Mouse (Mus musculus): ENCODE measurements around the gene F2rl1. TPM values are rescaled to one million over a fixed set of nuclear protein-coding genes. Genes with fewer than 3 reads are reported as not detected.

F2rl1 gene
- total RNA-seq, 2 experiments from 2014 or later = 0.32 to 0.57 TPM

DNA sequence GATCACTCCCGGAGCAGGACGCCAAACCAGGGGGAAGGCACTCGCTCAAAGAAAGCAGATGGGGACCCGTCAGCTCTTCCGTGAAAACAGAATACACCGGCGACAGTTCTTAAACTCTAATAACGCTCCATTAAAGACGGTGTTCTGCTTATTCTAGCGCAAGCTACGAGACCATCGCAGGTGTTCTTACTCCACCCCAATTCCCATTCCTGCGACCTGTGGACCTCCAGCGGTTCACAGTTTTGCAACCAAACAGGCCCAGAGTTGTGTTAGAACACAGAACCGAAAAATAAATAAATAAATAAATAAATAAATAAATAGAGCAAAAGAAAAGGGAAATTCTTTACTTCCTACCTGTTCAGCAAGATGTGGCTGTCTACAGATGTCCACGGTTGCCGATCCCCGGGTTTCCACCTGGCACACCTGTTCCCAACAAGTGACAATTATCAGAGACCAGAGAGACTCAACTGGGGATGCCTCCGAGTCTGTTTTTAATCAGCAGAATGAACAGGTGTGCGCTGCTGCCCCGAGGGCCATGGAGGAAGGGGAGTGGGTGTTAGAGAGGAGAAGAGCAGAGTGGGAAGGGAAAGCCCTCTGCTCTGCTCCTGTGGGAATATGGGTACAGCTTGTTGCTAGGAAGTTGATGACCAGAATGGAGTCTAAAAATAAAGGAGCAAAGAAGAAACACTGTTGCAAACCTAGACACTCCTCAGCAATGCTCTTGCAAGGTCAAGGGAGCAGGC, 46.2 kb downstream of the F2rl1 start, which contains the start of gene S100z:
Gene S100z (minus strand): TSS at position 51 of the 743 bp plus-strand sequence.
- intact Hi-C loops (cut with DNase I) = no loop called here
- no peak for DNase-seq (ENCODE audit: low spot score in 2 of 2)

DNA sequence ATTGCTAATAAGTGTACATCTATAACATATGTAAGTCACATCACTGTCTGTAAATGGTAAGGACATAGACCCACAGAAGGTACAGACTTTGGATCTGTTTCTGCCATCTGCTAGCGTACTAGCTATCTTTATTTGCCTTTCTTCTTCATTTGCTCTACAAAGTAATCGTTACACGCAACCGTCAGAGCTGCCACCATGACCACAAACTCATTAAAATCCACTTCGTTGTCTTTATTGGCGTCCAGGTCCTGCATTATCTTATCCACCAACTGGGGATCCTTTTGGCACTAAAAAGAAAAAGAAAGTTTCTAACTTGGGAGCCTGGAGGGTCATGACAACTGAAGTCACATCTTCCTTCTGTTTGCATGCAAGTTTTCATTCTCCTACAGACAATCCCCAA, 47.9 kb downstream of the F2rl1 start:
- intact Hi-C loops (cut with DNase I) = no loop called here
- no peak for DNase-seq (ENCODE audit: low spot score in 2 of 2)

GRCm38 (mm10) chr13:95475124-95475523, 49.9 kb downstream of the F2rl1 start:
- intact Hi-C loops (cut with DNase I) = no loop called here
- DNase-seq (ENCODE audit: low spot score in 2 of 2) = no peak

DNA sequence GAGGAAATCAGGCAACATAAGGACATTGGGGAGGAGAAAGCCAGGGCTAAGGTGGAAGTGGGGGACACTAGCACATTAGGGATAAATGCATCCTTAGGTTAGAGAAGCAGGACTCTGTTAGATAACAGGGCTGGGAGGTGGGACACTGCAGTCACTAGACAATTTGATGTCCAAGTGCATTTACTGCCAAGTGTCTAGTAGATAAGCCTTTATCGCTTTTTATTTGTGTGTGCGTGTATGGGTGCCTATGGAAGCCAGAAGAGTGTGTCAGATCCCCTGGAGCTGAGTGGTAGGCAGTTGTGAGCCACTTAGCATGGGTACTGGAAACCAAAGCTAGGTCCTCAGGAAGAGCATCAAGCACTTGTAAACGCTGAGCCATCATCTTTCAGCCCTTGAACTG, 50.7 kb downstream of the F2rl1 start:
- DNase-seq (ENCODE audit: low spot score in 2 of 2) = no peak
- intact Hi-C loops (cut with DNase I) = no loop called here

GRCm38 (mm10) chr13:95470970-95471369, 54.1 kb downstream of the F2rl1 start:
- DNase-seq (ENCODE audit: low spot score in 2 of 2) = no peak
- intact Hi-C loops (cut with DNase I) = no loop called here

Other genes with a start within 250 kb of the F2rl1 start
- 10 to 100 TPM; 14.0 to 19.2 TPM for gene Zbed3, start 201.6 kb downstream of the F2rl1 start, total RNA-seq (2021)
- gene Aggf1, start 149.9 kb downstream of the F2rl1 start, total RNA-seq (2021) = 10 to 100 TPM; 50.1 to 51.2 TPM
- 10 to 100 TPM; 21.2 to 23.5 TPM for gene Crhbp, start 80.3 kb downstream of the F2rl1 start, total RNA-seq (2021)
- gene S100z, start 46.5 kb downstream of the F2rl1 start, total RNA-seq (2021) = not detected
- gene F2r, start 93.3 kb upstream of the F2rl1 start, total RNA-seq (2021) = 1 to 10 TPM; 4.1 to 4.3 TPM
- under 1 TPM; 0.77 to 0.94 TPM for gene F2rl2, start 171.6 kb upstream of the F2rl1 start, total RNA-seq (2021)